Comparison of ENCODE assay signal across 15 mouse cellular contexts in genomic region chr6:135498592-135498991, GRCm38 (mm10).
DNase-seq lines count a peak whose midpoint lies in the region; ATAC-seq and TF ChIP-seq lines count a peak whose summit lies in the region.
"Had no signal": no experiment of that assay in that cellular context is flagged by ENCODE, and none has a peak within 500 bp of the region (broad histone marks: within the 10 kb centered on the region; RNA-seq: fewer than 3 reads in every experiment).

No protein-coding gene starts in this region.

- in situ Hi-C loops in ES-E14 (cut with MboI; ENCODE audit: low sequenced_read_pairs in 2 of 2, unreplicated experiment in 2 of 2): no loop called here

- no peak overlapping the region for H3K4me2 ChIP-seq in lung, postnatal 0 days (replicated peaks; ENCODE audit: low read depth, low read length)
- H3K4me2 ChIP-seq: hindbrain, embryonic 13.5 days; midbrain, embryonic 13.5 days; stomach, embryonic 15.5 days had no signal

- WGBS in lung, postnatal 0 days: 91% methylated on average over 6 of the region's 6 CpGs
- 90% methylated on average over 6 of the region's 6 CpGs for WGBS in embryonic facial prominence, embryonic 10.5 days

- no peaks in the 10 kb centered on the region for H3K36me3 ChIP-seq in lung, postnatal 0 days (ENCODE audit: insufficient read depth, low read length)
- no peaks in the 10 kb centered on the region for H3K36me3 ChIP-seq in ES-E14 (ENCODE audit: control insufficient read depth, insufficient read depth, low read length, poor library complexity, severe bottlenecking)
- no peaks in the 10 kb centered on the region for H3K36me3 ChIP-seq in embryonic facial prominence, embryonic 10.5 days (replicated peaks)
- H3K36me3 ChIP-seq: hindbrain, embryonic 13.5 days; midbrain, embryonic 13.5 days; stomach, embryonic 15.5 days had no signal

- H3K4me3 ChIP-seq in lung, postnatal 0 days (ENCODE audit: low read depth, low read length): no peak overlapping the region
- no peak overlapping the region for H3K4me3 ChIP-seq in ES-E14 (ENCODE audit: insufficient read depth in 1 of 2, low read depth in 1 of 2, low read length in 2 of 2, poor library complexity in 1 of 2, severe bottlenecking in 1 of 2)
- H3K4me3 ChIP-seq in embryonic facial prominence, embryonic 10.5 days: no peak overlapping the region
- H3K4me3 ChIP-seq: hindbrain, embryonic 13.5 days; layer of hippocampus, adult 2 months; midbrain, embryonic 13.5 days; stomach, embryonic 15.5 days had no signal

- no peaks in the 10 kb centered on the region for H3K27me3 ChIP-seq in lung, postnatal 0 days (replicated peaks; ENCODE audit: insufficient read depth, low read length)
- no peaks in the 10 kb centered on the region for H3K27me3 ChIP-seq in embryonic facial prominence, embryonic 10.5 days (replicated peaks; ENCODE audit: low read depth, poor library complexity, severe bottlenecking)
- H3K27me3 ChIP-seq: hindbrain, embryonic 13.5 days; midbrain, embryonic 13.5 days; stomach, embryonic 15.5 days had no signal

- no peak for ATAC-seq in CD4-positive, CD25-positive, alpha-beta regulatory T cell, adult 4 months
- no peak for ATAC-seq in lung, postnatal 0 days
- peak; percentile 44; the same call in 1 of the 2 replicates for ATAC-seq in granulocyte monocyte progenitor cell, adult 5-6 weeks (replicated peaks; ENCODE audit: poor library complexity, severe bottlenecking)
- ATAC-seq: midbrain, embryonic 13.5 days had no signal

- TF ChIP-seq EP300 in lung, postnatal 0 days (IDR thresholded peaks at IDR 0.05): no peak

- peak; percentile 19; the same call in 1 of the 2 replicates for TF ChIP-seq CTCF in lung, postnatal 0 days (IDR thresholded peaks at IDR 0.05)

- no peaks in the 10 kb centered on the region for H3K9me3 ChIP-seq in lung, postnatal 0 days (ENCODE audit: low read length)
- H3K9me3 ChIP-seq in ES-E14 (ENCODE audit: control insufficient read depth, insufficient read depth, low read depth, low read length): no peaks in the 10 kb centered on the region
- H3K9me3 ChIP-seq in embryonic facial prominence, embryonic 10.5 days: no peaks in the 10 kb centered on the region
- H3K9me3 ChIP-seq: hindbrain, embryonic 13.5 days; midbrain, embryonic 13.5 days; stomach, embryonic 15.5 days had no signal

- no peak overlapping the region for H3K9ac ChIP-seq in lung, postnatal 0 days (replicated peaks; ENCODE audit: low read depth)
- H3K9ac ChIP-seq in ES-E14 (ENCODE audit: insufficient read depth, low read depth, low read length, poor library complexity, severe bottlenecking): no peak overlapping the region
- H3K9ac ChIP-seq: hindbrain, embryonic 13.5 days; midbrain, embryonic 13.5 days; stomach, embryonic 15.5 days had no signal

- no peaks in the 10 kb centered on the region for H3K4me1 ChIP-seq in lung, postnatal 0 days (ENCODE audit: insufficient read depth, low read depth, low read length)
- H3K4me1 ChIP-seq in ES-E14 (ENCODE audit: control insufficient read depth in 2 of 2, insufficient read depth in 2 of 2, low read length in 2 of 2, poor library complexity in 1 of 2): no peaks in the 10 kb centered on the region
- no peaks in the 10 kb centered on the region for H3K4me1 ChIP-seq in embryonic facial prominence, embryonic 10.5 days
- H3K4me1 ChIP-seq: hindbrain, embryonic 13.5 days; midbrain, embryonic 13.5 days; stomach, embryonic 15.5 days had no signal

- no peak overlapping the region for H3K27ac ChIP-seq in lung, postnatal 0 days (ENCODE audit: low read length)
- H3K27ac ChIP-seq in ES-E14 (ENCODE audit: insufficient read depth, low read depth, low read length, poor library complexity, severe bottlenecking): no peak overlapping the region
- H3K27ac ChIP-seq in embryonic facial prominence, embryonic 10.5 days (replicated peaks): no peak overlapping the region
- H3K27ac ChIP-seq: hindbrain, embryonic 13.5 days; layer of hippocampus, adult 2 months; midbrain, embryonic 13.5 days; stomach, embryonic 15.5 days had no signal

- DNase-seq in CD4-positive, CD25-positive, alpha-beta regulatory T cell, adult 2 months (ENCODE audit: low read depth, low spot score): peak; percentile 25
- DNase-seq in lung, postnatal 0 days (ENCODE audit: low spot score): no peak
- DNase-seq in lung, postnatal 4 days: no peak
- DNase-seq in ES-E14 (ENCODE audit: low read depth, low spot score): peak; percentile 13
- DNase-seq in spleen, postnatal 36 days (ENCODE audit: low spot score in 2 of 2): no peak
- no peak for DNase-seq in embryonic facial prominence, embryonic 10.5 days (ENCODE audit: low spot score)
- DNase-seq: adrenal gland, postnatal 14 days; kidney, adult 8-10 months; lung, postnatal 10 days had no signal

TF ChIP-seq in ES-E14, 5 proteins besides CTCF, POLR2A, EP300 and RAD21:
- TF ChIP-seq ZNF384 (IDR thresholded peaks at IDR 0.05; ENCODE audit: low read depth, low read length) (no peak), CHD2 (IDR thresholded peaks at IDR 0.05; ENCODE audit: low read depth, low read length) (no peak), MAFK (IDR thresholded peaks at IDR 0.05; ENCODE audit: insufficient read depth, low read depth, low read length) (no peak), ZC3H11A (IDR thresholded peaks at IDR 0.05; ENCODE audit: borderline replicate concordance, low read depth, low read length) (no peak), HCFC1 (IDR thresholded peaks at IDR 0.05; ENCODE audit: borderline replicate concordance, insufficient read depth, low read length) (no peak)

Comparison
In these comparisons a context has a peak if more than half of its experiments do, and no peak if none do; other contexts are left out.
1. DNase-seq: peak in CD4-positive, CD25-positive, alpha-beta regulatory T cell, adult 2 months (single experiment) and ES-E14 (single experiment); none in lung, postnatal 0 days (single experiment), lung, postnatal 4 days (0 of 2), spleen, postnatal 36 days (0 of 2) and embryonic facial prominence, embryonic 10.5 days (single experiment).